Mouse (Mus musculus) embryonic facial prominence, embryonic 12.5 days (tissue): ENCODE data around the gene Plpp3. TPM values are rescaled to one million over a fixed set of nuclear protein-coding genes. Genes with fewer than 3 reads are reported as not detected.
A peak's percentile ranks its signal among the peaks of the same experiment; 100 is the strongest.

Experiments
- ATAC-seq: fragments of 200-750 bp; cut with Nextera tagmentation; 2 replicates; pipeline ENCODE4 v1.8.0; 2017; ENCODE audit not compliant: insufficient number of reproducible peaks, insufficient read depth, low FRiP score, low TSS enrichment
- H3K27ac ChIP-seq: fragments of 300-500 bp; sonication (generic); 2 replicates; pipeline ENCODE4 v1.5.1; 2016; ENCODE audit warnings: mild to moderate bottlenecking
- H3K27me3 ChIP-seq: fragments of 300-500 bp; sonication (generic); 2 replicates; pipeline ENCODE4 v1.6.1; 2016; ENCODE audit warnings: mild to moderate bottlenecking, moderate library complexity
- H3K36me3 ChIP-seq: fragments of 300-500 bp; sonication (generic); 2 replicates; pipeline ENCODE4 v1.6.1; 2016; ENCODE audit warnings: mild to moderate bottlenecking
- H3K4me1 ChIP-seq: fragments of 300-500 bp; sonication (generic); 2 replicates; pipeline ENCODE4 v1.6.1; 2016
- H3K4me2 ChIP-seq: fragments of 300-500 bp; sonication (generic); replicated peaks from 2 replicates; pipeline ENCODE4 v1.6.1; 2016; ENCODE audit warnings: mild to moderate bottlenecking, moderate library complexity
- H3K4me3 ChIP-seq: fragments of 300-500 bp; sonication (generic); 2 replicates; pipeline ENCODE4 v1.5.1; 2016; ENCODE audit warnings: mild to moderate bottlenecking
- H3K9ac ChIP-seq: fragments of 300-500 bp; sonication (generic); 2 replicates; pipeline ENCODE4 v1.6.1; 2016; ENCODE audit warnings: mild to moderate bottlenecking, moderate library complexity
- H3K9me3 ChIP-seq: fragments of 300-500 bp; sonication (generic); 2 replicates; pipeline ENCODE4 v1.6.1; 2016; ENCODE audit warnings: mild to moderate bottlenecking, moderate library complexity
- WGBS: fragments of 180-500 bp; shearing (Covaris S2); methylation state at CpG from one replicate; pipeline ENCODE4 v1.1.7; 2016; 5-methylcytosine and 5-hydroxymethylcytosine counted together
- polyA plus RNA-seq: library from polyadenylated mRNA; unstranded; fragments of >200 nt; fragmentation: Nextera tagmentation; extraction: Ambion mirVana; gene quantifications from 2 replicates; pipeline ENCODE4 v1.2.1, GENCODE M21; 2016

Gene Plpp3
- polyA plus RNA-seq, 1 experiment from 2014 or later: 115 TPM

- 38% methylated on average over 16 of the region's 16 CpGs for WGBS
- peak overlapping the region; percentile 57 for H3K27ac ChIP-seq
Measured at GRCm38 (mm10) chr4:105175255-105176035, 18.3 kb downstream of the Plpp3 start.

GRCm38 (mm10) chr4:105181014-105181658, 24.0 kb downstream of the Plpp3 start:
- WGBS: 34% methylated on average over 16 of the region's 16 CpGs
- no peak overlapping the region for H3K4me3 ChIP-seq
- H3K9ac ChIP-seq: no peak overlapping the region
- 0 out of 2 replicates have a peak overlapping the region, but pooled peaks have one; percentile 37 for H3K27ac ChIP-seq
- no peak for ATAC-seq
- H3K4me2 ChIP-seq: no peak overlapping the region
- H3K27me3 ChIP-seq: no peaks in the 10 kb centered on the region
- peaks cover 11% of the 10 kb centered on the region; the same call in 1 of the 2 replicates for H3K36me3 ChIP-seq
- H3K4me1 ChIP-seq: peaks cover 45% of the 10 kb centered on the region
- H3K9me3 ChIP-seq: no peaks in the 10 kb centered on the region

More at GRCm38 (mm10) chr4:105175255-105176035, 18.3 kb downstream of the Plpp3 start:
- Histone ChIP-seq H3K4me1 (peaks cover 39% of the 10 kb centered on the region), H3K4me3 (no peak overlapping the region), H3K27me3 (no peaks in the 10 kb centered on the region), H3K4me2 (no peak overlapping the region), H3K36me3 (peaks cover 19% of the 10 kb centered on the region), H3K9me3 (no peaks in the 10 kb centered on the region), H3K9ac (no peak overlapping the region)
- ATAC-seq: no peak

- no peak for ATAC-seq
- Histone ChIP-seq H3K4me1 (peaks cover 49% of the 10 kb centered on the region), H3K4me2 (no peak overlapping the region), H3K4me3 (no peak overlapping the region), H3K27me3 (no peaks in the 10 kb centered on the region), H3K27ac (peak overlapping the region; percentile 37; the same call in 1 of the 2 replicates), H3K36me3 (peaks cover 16% of the 10 kb centered on the region; the same call in 1 of the 2 replicates), H3K9ac (no peak overlapping the region), H3K9me3 (no peaks in the 10 kb centered on the region)
- WGBS: 44% methylated on average over 3 of the region's 3 CpGs
Measured at GRCm38 (mm10) chr4:105181659-105182167, 24.6 kb downstream of the Plpp3 start.

GRCm38 (mm10) chr4:105182249-105182648, 25.1 kb downstream of the Plpp3 start:
- Histone ChIP-seq H3K9me3 (no peaks in the 10 kb centered on the region), H3K4me3 (no peak overlapping the region), H3K27me3 (no peaks in the 10 kb centered on the region), H3K4me2 (no peak overlapping the region), H3K27ac (no peak overlapping the region), H3K36me3 (peaks cover 21% of the 10 kb centered on the region; the same call in 1 of the 2 replicates), H3K9ac (no peak overlapping the region), H3K4me1 (peaks cover 49% of the 10 kb centered on the region)
- 41% methylated on average over 5 of the region's 5 CpGs for WGBS
- ATAC-seq: no peak

GRCm38 (mm10) chr4:105184490-105184889, 27.3 kb downstream of the Plpp3 start:
- no peak overlapping the region for H3K27ac ChIP-seq
- peaks cover 22% of the 10 kb centered on the region; the same call in 1 of the 2 replicates for H3K36me3 ChIP-seq
- H3K4me3 ChIP-seq: no peak overlapping the region
- no peaks in the 10 kb centered on the region for H3K9me3 ChIP-seq
- no peak for ATAC-seq
- no peaks in the 10 kb centered on the region for H3K27me3 ChIP-seq
- H3K9ac ChIP-seq: no peak overlapping the region
- WGBS: 62% methylated on average over 4 of the region's 4 CpGs
- peaks cover 48% of the 10 kb centered on the region for H3K4me1 ChIP-seq
- H3K4me2 ChIP-seq: no peak overlapping the region

- Histone ChIP-seq H3K36me3 (peaks cover 22% of the 10 kb centered on the region; the same call in 1 of the 2 replicates), H3K9me3 (no peaks in the 10 kb centered on the region), H3K4me3 (no peak overlapping the region), H3K4me2 (no peak overlapping the region), H3K9ac (no peak overlapping the region), H3K27ac (no peak overlapping the region), H3K4me1 (peaks cover 49% of the 10 kb centered on the region), H3K27me3 (no peaks in the 10 kb centered on the region)
- no peak for ATAC-seq
- 81% methylated on average over 6 of the region's 6 CpGs for WGBS
Measured at GRCm38 (mm10) chr4:105184924-105185323, 27.8 kb downstream of the Plpp3 start.

- H3K27me3 ChIP-seq: no peaks in the 10 kb centered on the region
- no peak overlapping the region for H3K4me2 ChIP-seq
- H3K36me3 ChIP-seq: peaks cover 22% of the 10 kb centered on the region; the same call in 1 of the 2 replicates
- ATAC-seq: no peak
- H3K4me1 ChIP-seq: peaks cover 59% of the 10 kb centered on the region
- no peaks in the 10 kb centered on the region for H3K9me3 ChIP-seq
- H3K4me3 ChIP-seq: no peak overlapping the region
- no peak overlapping the region for H3K27ac ChIP-seq
- 87% methylated on average over 10 of the region's 10 CpGs for WGBS
- no peak overlapping the region for H3K9ac ChIP-seq
Measured at GRCm38 (mm10) chr4:105186654-105187053, 29.5 kb downstream of the Plpp3 start.

- H3K9me3 ChIP-seq: no peaks in the 10 kb centered on the region
- peaks cover 60% of the 10 kb centered on the region for H3K4me1 ChIP-seq
- H3K27me3 ChIP-seq: no peaks in the 10 kb centered on the region
- H3K27ac ChIP-seq: no peak overlapping the region
- no peak overlapping the region for H3K4me3 ChIP-seq
- peaks cover 19% of the 10 kb centered on the region; the same call in 1 of the 2 replicates for H3K36me3 ChIP-seq
- ATAC-seq: no peak
- no peak overlapping the region for H3K9ac ChIP-seq
- WGBS: 88% methylated on average over 7 of the region's 7 CpGs
- H3K4me2 ChIP-seq: no peak overlapping the region
Measured at GRCm38 (mm10) chr4:105187873-105188272, 30.7 kb downstream of the Plpp3 start.

GRCm38 (mm10) chr4:105188801-105189200, 31.7 kb downstream of the Plpp3 start:
- no peak overlapping the region for H3K27ac ChIP-seq
- no peak overlapping the region for H3K4me3 ChIP-seq
- H3K36me3 ChIP-seq: 0 out of 2 replicates have a peak, but pooled peaks cover 14% of the 10 kb centered on the region
- H3K9ac ChIP-seq: no peak overlapping the region
- WGBS: 69% methylated on average over 7 of the region's 7 CpGs
- H3K27me3 ChIP-seq: no peaks in the 10 kb centered on the region
- H3K9me3 ChIP-seq: no peaks in the 10 kb centered on the region
- peaks cover 60% of the 10 kb centered on the region for H3K4me1 ChIP-seq
- no peak for ATAC-seq
- no peak overlapping the region for H3K4me2 ChIP-seq

GRCm38 (mm10) chr4:105190826-105191225, 33.7 kb downstream of the Plpp3 start:
- no peak overlapping the region for H3K27ac ChIP-seq
- no peak for ATAC-seq

GRCm38 (mm10) chr4:105191550-105191949, 34.4 kb downstream of the Plpp3 start:
- ATAC-seq: no peak
- 44% methylated on average over 5 of the region's 5 CpGs for WGBS
- Histone ChIP-seq H3K9me3 (no peaks in the 10 kb centered on the region), H3K36me3 (peaks cover 32% of the 10 kb centered on the region), H3K27me3 (no peaks in the 10 kb centered on the region), H3K9ac (no peak overlapping the region), H3K27ac (no peak overlapping the region), H3K4me2 (no peak overlapping the region), H3K4me3 (no peak overlapping the region), H3K4me1 (peaks cover 42% of the 10 kb centered on the region)

More at GRCm38 (mm10) chr4:105190826-105191225, 33.7 kb downstream of the Plpp3 start:
- Histone ChIP-seq H3K4me2 (no peak overlapping the region), H3K9ac (no peak overlapping the region), H3K4me3 (no peak overlapping the region), H3K27me3 (no peaks in the 10 kb centered on the region), H3K36me3 (peaks cover 29% of the 10 kb centered on the region), H3K9me3 (no peaks in the 10 kb centered on the region), H3K4me1 (peaks cover 48% of the 10 kb centered on the region)
- 58% methylated on average over 4 of the region's 4 CpGs for whole genome bisulfite sequencing
